Mouse (Mus musculus): ENCODE results near the gene Otp. TPM values are rescaled to one million over a fixed set of nuclear protein-coding genes. Genes with fewer than 3 reads are reported as not detected.

Gene Otp
- polyA plus RNA-seq (2017; shearing (Covaris generic)) = not detected

GRCm38 (mm10) chr13:94875396-94875880 is at the start of gene Otp:
Gene Otp, plus strand, starts transcription at chr13:94875602.

Other genes with a start within 250 kb of the Otp start
- 100 to 1,000 TPM; 190 to 200 TPM for gene Tbca, start 86.7 kb upstream of the Otp start, polyA plus RNA-seq (2017; shearing (Covaris generic))
- gene Wdr41, start 100.7 kb downstream of the Otp start, polyA plus RNA-seq (2017; shearing (Covaris generic)) = 10 to 100 TPM; 21.0 to 26.0 TPM